Mouse (Mus musculus): ENCODE measurements at regions not wholly inside any gene's neighbourhood (a gene's known extent, or its start where the extent isn't known, plus 50 kb on each side); places are given as distances from the start of the nearest gene placed in this dataset.

DNA sequence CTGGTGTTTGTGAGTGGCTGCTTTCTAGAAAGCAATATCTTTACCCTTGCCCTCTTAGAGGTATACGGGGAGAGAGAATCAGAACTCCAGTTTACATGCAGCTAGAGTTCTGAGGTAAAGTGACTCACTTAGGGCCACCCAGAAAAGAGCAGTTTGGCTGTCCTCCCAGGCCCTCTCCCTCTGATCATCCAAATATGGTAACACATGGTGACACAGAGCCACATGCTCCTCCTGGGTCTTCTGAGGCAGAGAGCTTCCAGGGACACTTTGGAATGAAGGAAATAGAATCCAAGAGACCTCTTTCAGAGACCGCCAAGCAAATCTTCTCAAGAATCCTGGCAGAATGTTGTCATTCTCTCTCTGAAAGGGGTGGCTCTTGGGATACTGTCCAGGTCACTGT, 1338.7 kb upstream of the A1bg start:
- TF ChIP-seq ZNF384 (IDR thresholded peaks at IDR 0.05; ENCODE audit: low read depth, low read length) = no peak
- TF ChIP-seq CHD2 (IDR thresholded peaks at IDR 0.05; ENCODE audit: low read depth, low read length) = no peak

Measured in ES-E14 (cell line).